Mouse (Mus musculus): ENCODE results near the gene Ano2. TPM values are rescaled to one million over a fixed set of nuclear protein-coding genes. Genes with fewer than 3 reads are reported as not detected.

Ano2 gene
- total RNA-seq, 2 experiments from 2014 or later = not detected

DNA sequence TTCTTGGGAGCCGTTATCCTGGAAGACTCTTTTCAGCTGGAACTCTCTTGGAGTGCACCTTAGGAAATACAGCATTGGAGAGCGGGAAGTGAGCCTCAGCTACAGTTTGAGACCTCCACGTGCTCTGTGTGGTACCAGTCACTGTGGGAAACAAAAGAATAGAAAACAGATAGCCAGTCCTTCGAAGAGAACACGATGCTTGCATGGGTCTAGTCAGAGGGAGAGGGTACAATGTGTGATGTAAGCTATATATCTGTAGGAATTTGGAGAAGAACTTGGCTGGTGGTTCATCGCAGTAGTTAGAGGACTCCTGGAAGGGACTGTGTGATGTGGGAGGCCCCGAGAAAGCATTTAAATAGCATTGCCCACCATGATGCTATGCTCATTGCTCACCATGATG, 189.1 kb downstream of the Ano2 start:
- no peak for DNase-seq
- intact Hi-C loops (cut with DNase I) = no loop called here

DNA sequence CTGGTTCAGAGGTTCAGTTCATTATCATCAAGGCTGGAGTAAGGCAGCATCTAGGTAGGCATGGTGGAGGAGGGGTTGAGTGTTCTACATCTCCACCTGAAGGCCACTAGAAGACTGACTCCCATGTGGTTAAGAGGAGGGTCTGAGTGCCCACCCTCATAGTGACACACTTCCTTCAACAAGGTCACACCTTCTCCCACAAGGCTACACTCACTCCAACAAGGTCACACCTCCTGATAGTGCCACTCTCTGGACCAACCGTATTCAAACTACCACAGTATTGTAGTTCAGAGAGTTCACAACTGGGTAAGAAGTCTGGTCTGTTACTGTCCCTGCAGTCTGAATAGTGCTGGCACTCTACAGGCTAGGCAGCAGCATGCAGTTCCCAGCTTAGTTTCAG, 198.4 kb downstream of the Ano2 start:
- intact Hi-C loops (cut with DNase I) = no loop called here
- no peak for DNase-seq

DNA sequence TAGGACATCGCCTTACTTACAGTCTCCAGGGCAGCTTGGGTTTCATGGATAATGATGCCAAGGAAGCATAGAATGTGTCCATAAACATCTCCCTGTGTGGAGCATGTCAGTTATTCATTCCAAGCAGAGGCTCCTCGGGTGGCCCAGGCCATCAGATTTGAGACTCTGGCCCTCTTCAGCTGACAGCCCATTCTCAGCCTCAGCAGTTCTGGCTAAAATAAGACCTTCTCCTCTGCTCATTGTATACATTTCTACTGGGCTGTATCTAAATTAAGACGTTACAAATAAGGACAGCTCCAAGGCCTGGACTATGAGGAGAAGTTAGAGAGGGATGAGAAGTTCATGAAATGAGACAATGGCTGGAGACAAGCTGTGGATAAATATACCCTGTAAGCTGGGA, 204.1 kb downstream of the Ano2 start:
- intact Hi-C loops (cut with DNase I) = no loop called here
- DNase-seq = no peak

DNA sequence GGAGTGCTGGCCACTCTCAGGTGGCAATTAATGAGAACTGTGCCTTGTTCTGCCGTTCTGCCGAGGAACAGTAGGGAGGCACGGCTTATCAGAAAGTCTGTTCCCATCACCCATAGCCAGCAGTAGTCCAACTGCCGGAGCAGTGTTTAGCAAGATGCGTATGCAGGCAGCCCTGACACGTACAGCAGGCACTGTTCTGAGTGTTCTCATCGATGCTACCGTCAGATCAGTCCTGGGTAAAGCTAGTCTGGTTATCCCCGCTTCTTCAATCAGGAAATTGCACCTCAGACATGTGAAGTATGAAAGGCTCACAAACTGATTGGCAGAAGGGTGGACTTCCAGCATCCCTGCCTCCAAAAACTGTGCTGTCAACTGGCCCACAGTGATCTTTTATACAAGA, 224.2 kb downstream of the Ano2 start:
- intact Hi-C loops (cut with DNase I) = no loop called here
- no peak for DNase-seq

DNA sequence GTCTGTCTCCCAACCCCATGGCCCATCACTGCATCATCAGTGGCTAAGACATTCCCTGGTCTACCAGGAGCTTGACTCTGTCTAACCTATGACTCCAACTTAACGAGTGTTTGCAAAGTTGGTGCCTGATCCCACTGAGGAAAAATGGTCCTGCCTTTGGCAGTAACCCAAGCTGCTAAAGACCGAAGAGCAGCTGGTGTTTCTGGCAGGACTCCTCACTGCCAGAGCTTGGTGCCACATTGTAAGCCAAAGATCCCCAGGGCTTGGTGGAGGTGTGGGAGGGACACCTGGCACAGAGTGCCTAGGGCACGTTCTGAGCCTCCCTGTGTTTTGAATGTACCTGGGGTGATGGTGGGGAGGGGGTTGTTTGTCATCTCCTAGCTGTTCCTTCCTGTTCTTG, 232.5 kb downstream of the Ano2 start:
- intact Hi-C loops (cut with DNase I) = no loop called here

DNA sequence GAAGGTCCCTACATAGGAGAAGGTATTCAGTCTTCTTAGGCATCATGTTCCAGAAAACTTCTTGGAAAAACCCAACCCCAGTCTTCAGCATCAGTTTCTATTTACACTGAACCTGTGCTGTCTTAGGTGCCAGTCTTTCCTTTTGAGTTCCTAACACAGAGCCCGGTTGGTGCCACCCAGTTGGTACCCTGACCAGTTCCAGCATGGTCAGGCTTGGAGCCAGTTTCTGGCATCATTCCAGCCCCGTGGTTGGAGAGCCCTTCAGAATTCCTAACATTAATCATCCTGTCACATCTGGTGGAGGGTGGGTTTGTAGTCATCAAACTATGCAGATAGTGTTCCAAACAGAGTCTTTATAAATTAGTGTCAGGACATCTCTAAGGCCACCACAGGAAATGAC, 234.8 kb downstream of the Ano2 start:
- DNase-seq = no peak
- intact Hi-C loops (cut with DNase I) = no loop called here

More for the DNA sequence above, 232.5 kb downstream of the Ano2 start:
- no peak for DNase-seq

DNA sequence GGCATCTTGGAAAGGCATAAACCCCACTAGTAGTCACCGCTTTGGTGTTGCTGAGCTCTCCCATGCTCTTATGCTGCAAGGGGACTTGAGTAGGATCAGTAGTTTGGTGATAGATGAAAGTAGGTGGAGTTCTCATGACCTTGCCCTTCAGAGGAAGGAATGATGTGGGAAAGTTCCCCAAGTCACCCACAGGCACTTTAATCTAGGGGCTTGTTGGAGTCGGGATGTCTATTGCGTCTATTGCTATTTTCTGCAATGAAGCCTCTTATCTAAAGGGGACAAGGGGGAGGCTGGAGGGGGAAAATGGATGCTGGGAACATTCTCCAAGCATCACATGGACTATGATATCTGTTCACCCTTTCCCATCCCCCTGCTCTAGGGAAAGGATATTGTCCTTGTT, 235.6 kb downstream of the Ano2 start:
- intact Hi-C loops (cut with DNase I) = no loop called here

DNA sequence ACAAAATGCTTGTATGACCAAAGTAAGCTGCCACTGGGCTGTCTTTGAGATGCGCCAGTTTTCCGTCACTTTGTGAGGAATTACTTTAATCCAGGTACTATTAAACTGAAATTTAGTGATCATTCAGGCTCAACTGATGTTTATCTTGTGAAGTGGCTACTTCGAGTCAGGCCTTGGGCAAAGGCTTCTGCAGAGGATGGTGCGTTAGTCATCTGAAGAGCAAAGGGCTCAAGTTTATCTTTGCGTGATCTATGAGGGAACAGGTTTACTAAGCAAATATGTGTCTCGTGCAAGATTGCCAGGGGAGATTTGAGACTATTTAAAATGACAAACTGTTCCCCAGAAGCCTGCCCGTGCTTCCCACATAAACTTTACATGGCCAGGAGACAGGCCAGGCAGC, 241.7 kb downstream of the Ano2 start:
- intact Hi-C loops (cut with DNase I) = no loop called here

More for the DNA sequence above, 235.6 kb downstream of the Ano2 start:
- DNase-seq = no peak

DNA sequence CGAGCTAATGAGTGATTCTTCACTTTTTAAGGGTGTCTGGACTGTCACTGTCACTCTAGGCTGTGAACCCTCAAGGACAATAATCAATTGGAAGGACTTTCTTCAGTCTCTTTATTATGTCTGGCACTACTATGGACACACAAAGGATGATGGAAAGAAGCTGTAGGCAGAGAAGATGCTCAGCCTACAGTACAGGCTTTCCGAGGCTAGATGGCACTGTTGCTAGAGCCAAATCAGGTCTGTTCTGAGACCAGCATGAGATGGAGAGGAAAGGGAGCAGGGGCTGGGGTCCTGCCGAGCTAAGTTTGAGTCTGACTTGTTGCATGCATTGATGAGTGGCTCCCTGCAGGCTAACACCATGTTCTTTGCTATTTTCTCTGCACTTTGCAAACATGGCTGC, 264.7 kb downstream of the Ano2 start:
- intact Hi-C loops (cut with DNase I) = loop anchor here (2.0 to 10.0 kb wide), 3 partner anchors 212 to 450 kb away; partner anchors contain the start of gene Ntf3
- peak; percentile 35 to 49 for DNase-seq

More for the DNA sequence above, 241.7 kb downstream of the Ano2 start:
- no peak for DNase-seq

DNA sequence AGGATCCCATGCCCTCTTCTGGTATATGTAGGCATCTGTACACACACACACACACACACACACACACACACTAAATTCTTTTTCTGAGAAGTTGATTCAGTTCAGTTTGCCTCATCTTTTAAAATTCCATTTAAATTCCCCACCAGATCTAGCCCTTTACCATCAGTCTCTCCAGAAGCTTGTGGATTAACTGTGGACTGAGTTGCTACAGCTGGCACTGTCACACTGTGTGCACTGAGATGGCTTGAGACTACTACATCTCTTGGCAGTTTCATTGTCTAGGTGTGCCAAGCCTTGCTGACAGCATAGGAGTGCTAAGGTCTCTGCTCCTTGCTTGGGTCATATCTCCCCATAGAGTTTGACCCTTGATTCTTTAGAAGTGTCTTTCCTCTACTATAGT, 283.3 kb downstream of the Ano2 start:
- DNase-seq = no peak
- intact Hi-C loops (cut with DNase I) = no loop called here

DNA sequence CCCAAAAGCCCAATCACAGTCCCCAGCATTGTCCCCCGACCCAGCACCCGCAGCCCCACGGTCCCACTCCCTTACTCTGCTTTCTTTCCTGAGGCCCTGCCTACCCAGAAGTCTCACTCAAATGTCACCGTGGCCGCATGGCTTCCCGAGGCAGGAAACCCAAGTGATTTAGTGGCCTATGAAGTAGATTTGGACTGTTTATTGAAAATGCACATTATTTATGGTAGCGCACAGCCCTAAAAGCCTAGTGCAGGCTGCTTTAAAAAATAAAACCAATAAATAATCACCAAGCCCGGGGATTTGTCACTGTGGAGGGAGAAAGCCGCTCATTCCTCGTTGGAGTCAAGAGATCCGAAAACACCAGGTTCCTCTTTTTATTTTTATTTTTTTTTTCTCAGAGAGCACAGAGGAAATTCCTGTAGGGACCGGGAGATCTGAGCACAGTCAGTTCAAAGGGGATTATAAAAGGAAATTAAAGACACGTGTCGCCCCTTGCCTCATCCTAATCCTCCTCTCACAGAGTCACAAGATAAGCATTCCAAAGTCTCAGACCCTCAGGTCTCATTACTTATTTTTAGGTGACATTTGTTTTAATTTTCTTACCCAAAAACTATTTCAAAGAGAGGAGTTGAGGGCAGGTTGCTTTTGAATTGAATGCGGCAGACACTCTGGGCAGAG, 285.7 kb downstream of the Ano2 start:
- intact Hi-C loops (cut with DNase I) = no loop called here
- no peak for DNase-seq

DNA sequence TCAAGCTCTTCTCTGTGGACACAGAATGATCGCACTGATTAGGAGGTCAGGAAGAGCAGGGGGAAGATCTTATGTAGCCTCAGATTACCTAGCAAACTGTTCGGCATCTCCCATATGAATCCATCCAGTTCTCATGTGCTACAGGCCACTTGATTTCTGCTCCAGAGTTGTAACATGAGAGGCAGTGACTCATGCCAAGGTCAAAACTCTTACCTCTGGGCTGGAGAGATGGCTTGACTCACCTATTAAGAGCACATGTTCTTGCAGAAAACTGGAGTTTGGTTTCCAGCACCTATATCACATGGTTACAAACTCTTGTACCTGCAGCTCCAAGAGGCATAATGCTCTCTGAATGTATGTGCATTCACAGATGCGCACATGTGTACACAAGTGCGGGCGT, 289.4 kb downstream of the Ano2 start:
- intact Hi-C loops (cut with DNase I) = no loop called here
- no peak for DNase-seq

DNA sequence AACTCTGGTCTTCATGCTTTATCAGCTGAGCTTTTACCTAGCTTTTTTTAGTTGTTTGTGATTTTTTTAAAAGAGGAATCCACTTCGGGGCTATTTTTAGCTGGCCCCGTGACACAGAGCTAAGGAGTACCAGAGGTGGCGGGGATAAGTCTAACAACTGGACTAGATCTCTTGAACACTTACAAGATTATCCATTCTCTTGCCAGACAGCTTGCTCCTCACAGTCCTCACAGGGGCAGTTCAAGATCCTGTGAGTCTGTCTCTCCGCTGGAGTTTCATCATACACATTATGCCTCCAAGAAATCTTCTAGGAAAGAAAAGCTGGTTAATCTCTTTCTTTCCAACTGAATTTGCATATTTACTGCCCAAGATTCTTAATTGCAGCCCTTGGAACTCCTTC, 293.8 kb downstream of the Ano2 start:
- intact Hi-C loops (cut with DNase I) = no loop called here
- no peak for DNase-seq

DNA sequence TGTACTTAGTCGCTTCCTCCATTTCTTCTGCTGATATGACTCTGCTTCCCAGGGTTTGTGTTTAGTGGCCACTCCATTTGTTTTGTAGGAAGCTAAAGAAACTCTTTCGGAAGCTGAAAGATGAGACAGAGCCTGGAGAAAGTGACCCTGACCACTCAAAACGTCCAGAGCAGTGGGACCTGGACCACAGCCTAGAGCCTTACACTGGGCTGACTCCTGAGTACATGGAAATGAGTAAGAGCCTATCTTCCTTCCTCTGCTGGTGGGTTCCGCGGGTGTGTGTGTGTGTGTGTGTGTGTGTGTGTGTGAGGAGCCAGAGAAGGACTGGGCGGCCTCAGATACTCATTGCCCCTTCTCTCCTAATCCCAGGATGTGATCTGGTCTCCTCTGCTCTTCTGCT, 302.5 kb downstream of the Ano2 start:
- intact Hi-C loops (cut with DNase I) = no loop called here
- DNase-seq = peak; percentile 13 to 28

DNA sequence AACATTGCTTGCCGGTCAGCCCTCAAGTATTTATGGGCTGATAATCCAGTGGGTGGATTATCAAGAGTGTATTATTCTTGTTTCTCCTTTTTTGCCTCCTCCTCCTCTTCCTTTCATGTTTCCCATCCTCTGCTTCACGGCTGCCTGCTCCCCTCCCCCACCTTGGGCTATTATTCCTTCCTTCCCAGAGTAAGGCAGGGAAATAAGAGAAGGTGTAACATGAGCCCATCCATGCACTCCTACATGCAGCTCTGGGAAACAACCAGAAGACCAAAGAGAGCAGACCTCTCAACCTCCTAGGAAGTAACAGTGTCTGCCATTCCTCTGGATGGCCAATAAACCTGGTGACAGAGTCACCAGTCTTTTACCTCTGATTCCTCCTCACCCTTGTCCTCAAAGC, 311.6 kb downstream of the Ano2 start:
- intact Hi-C loops (cut with DNase I) = no loop called here
- DNase-seq = no peak

DNA sequence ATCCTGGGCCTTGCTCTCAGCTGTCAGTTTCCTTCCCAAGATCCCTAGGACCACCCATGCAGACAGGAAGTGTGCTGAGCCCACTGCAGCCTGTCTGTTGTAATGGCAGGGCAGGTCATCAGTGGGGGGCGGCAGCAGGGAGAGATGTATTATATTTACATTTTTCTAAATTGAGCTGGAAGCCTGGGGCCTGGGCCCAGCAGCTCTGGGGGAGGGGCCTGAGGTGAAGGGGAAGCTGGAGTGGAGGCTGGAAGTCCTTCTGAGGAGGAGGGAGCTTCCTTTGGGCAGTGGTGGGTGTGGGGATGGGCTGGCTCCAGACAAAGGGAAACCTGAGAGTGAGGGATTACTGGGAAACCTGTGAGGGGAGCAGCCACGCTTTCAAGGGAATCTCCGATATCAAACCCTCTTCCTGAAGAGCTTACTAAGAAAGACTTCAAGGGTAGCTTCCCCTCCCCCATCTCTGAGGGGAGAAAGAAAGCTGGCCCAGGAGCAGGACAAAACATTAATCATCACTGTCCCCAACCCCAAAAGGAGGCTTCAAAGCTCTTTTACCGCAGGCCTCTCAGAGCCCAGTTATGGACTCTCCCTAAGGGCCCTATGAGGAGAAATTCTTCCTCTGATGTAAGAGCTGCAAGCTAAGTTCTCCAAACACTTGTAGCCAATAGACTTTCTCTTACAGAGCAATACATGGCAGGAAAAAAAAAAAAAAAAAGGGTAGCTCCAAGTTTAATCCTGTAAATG, 313.0 kb downstream of the Ano2 start:
- intact Hi-C loops (cut with DNase I) = no loop called here
- DNase-seq = peak; percentile 8 to 21

DNA sequence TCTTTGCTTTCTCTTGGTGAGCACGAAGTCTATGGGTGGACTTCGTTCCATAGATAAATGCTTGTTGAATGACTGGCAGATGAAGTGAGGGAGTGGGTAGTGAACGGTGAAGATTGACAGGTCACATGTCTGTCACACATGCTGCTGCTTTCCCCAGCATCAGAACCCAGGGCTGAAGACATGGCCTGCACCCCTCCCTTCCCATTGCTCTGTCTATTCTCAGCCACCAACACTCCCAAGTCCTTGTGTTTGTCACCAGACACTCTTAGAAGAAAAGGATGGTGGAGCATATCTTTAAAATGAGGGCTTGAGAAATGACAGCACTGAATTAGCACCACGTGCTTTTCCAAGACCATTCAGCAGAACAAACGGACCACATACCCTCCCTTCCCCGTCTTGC, 316.4 kb downstream of the Ano2 start:
- no peak for DNase-seq
- intact Hi-C loops (cut with DNase I) = loop anchor here (5.0 kb wide), 1 partner anchor 161 kb away; the partner anchor contains the start of gene Ntf3

DNA sequence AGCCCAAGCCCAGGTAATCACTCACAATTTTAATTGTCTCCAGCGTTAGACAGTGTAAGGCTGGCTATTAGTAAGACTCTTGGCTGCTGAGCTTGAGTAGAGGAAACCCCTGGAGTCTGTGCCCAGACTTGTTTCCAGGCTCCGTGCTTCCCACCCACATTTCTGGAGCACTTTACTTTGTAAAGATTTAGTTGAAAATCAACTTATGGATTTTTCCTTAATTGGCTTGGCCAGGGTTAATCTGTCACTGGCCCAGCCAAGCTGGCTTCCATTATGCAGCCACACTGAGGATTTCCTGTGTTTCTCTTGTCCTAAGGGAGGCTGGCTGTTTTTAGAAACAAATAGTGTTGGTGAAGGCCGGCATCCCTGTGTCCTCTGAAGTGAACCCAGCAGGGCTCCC, 318.9 kb downstream of the Ano2 start:
- intact Hi-C loops (cut with DNase I) = loop anchor here (5.0 kb wide), 1 partner anchor 158 kb away; the partner anchor contains the start of gene Ntf3
- DNase-seq = peak; percentile 6 to 18

DNA sequence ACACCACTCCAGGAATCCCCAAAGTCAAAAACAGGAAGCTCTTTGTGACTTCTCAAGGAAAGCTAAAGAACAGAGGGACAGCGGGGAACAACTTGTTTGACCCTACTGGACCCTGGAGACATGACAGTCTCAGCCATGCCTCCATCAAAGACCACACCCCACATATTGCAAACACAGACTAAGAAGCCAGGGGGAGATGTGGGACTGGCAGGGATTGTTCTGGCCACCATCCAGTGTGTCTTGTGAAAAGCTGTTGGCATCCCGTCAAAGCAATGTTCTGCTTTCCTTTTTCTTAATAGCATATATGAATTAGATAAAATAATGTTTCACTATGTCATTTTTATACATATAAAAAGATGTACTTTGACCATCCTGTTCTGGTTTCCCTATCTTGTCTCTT, 326.8 kb downstream of the Ano2 start:
- intact Hi-C loops (cut with DNase I) = no loop called here
- no peak for DNase-seq

DNA sequence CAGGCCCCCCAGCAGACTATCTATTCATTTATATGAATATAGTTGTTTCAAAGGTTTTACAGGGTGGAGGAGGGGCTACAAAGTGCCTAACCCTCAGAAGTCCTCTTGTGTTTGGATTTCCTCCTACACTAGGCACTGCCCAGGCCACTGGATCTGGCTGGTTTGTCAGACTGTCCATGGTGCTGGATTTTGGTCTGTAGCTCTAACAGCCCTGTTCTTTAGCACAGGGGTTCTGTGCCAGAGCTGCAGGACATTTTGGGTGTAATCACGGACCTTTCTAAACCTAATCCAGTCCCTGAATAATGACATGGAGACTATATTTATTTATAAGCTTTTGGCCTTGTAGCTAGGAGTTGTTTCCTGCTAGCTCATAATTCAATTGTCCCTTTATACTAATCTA, 328.2 kb downstream of the Ano2 start:
- intact Hi-C loops (cut with DNase I) = no loop called here
- no peak for DNase-seq

DNA sequence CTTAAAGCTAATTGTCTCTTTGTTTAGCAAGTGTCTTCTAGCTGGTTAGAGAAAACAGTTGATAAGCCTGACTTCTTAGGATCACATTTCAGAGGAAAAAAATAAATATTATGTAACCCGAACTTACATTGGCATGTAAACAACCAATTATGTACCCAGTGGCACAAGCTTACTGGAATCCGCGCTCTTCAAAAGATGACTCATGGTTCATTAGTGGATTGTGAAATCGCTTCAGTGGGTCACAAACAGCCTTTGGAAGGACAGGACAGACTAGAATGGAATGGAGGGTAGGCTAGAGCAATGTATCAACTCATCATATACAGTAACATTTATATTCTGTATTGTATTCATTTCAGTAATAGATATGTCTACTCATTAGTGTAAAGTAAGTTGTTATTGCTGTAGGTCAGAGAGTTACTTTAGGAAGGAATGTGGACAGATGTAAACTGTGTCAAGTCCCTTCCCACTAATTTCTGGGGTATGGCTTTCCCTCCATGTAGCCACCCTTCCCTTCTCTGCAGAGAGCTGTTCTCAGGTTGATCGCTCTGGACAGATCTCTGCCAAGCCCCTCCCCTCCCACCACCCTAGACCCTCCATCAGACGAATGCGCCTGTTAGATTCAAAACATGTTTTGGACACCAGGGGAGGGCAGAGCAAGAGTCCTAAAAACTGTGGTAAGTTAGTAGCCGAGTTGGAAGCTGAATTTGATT, 343.6 kb downstream of the Ano2 start:
- no peak for DNase-seq
- intact Hi-C loops (cut with DNase I) = no loop called here

DNA sequence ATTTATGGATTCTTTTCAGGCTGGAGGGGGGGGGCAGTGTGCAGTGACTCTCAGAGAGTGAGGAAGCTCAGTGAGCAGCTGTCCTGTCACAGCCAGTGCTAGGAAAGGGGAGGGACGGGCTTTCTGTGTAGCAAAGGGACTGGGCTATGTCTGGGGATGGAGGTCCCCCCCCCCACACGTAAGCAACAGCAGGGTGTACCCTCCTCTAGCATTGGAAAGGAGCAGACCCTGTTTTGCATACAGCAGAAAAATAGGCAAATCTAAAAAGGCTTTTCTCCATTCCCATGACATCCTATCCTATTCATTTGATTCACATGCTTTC, 344.1 kb downstream of the Ano2 start:
- no peak for DNase-seq
- intact Hi-C loops (cut with DNase I) = no loop called here
